9 mouse cellular contexts compared by ENCODE assay signal in the genomic region with DNA sequence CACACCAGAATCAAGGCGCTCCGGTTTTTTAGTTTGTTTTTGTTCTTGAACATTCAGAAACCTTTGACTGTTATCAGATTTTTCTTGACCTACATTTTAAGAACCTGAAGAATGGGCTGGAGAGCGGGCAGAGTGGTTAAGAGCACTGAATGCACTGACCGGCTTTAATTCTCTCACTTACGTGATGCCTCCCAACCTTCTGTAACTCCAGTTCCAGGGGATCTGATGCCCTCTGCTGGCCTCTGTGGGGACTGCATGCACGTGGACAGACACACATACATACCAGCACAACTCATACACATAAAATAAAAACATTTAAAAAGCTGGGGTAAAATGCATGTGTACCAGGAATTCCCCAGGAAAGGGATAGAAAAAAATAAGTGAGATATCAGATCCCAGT. TPM values are rescaled to one million over a fixed set of nuclear protein-coding genes. Genes with fewer than 3 reads are reported as not detected.
DNase-seq lines count a peak whose midpoint lies in the region; ATAC-seq and TF ChIP-seq lines count a peak whose summit lies in the region.
"Had no signal": no experiment of that assay in that cellular context is flagged by ENCODE, and none has a peak within 500 bp of the region (broad histone marks: within the 10 kb centered on the region; RNA-seq: fewer than 3 reads in every experiment).

No protein-coding gene starts in this region.

- H3K27ac ChIP-seq in left cerebral cortex, adult 2 months, result no peak overlapping the region
- H3K27ac ChIP-seq: heart, embryonic 13.5 days had no signal

- no peak for ATAC-seq in G1E (ENCODE audit: extremely low read depth, insufficient number of reproducible peaks, low FRiP score, poor library complexity, severe bottlenecking)

- H3K4me3 ChIP-seq in left cerebral cortex, adult 2 months, result no peak overlapping the region
- H3K4me3 ChIP-seq in G1E (ENCODE audit: low read depth, low read length), result no peak overlapping the region
- H3K4me3 ChIP-seq: heart, embryonic 13.5 days; myocyte had no signal

- TF ChIP-seq CTCF in left cerebral cortex, adult 2 months (IDR thresholded peaks at IDR 0.05), result peak; percentile 49
- peak; percentile 83 for TF ChIP-seq CTCF in G1E (IDR thresholded peaks at IDR 0.05; ENCODE audit: low read depth, low read length)

- no peaks in the 10 kb centered on the region for H3K4me1 ChIP-seq in G1E (ENCODE audit: insufficient read depth, low read depth, low read length)

- no peaks in the 10 kb centered on the region for H3K9me3 ChIP-seq in G1E (replicated peaks)

- DNase-seq in left cerebral cortex, adult 2 months (ENCODE audit: extremely low spot score in 1 of 2, low spot score in 2 of 2), result no peak
- DNase-seq in left cerebral cortex, postnatal 36 days (ENCODE audit: low spot score in 2 of 2), result no peak
- DNase-seq in G1E (ENCODE audit: low spot score), result no peak
- peak; percentile 78 for DNase-seq in adrenal gland, postnatal 14 days
- peak; percentile 69 for DNase-seq in kidney, postnatal 10 days
- peak; percentile 54 for DNase-seq in retina, embryonic 14.5 days (ENCODE audit: low spot score)
- no peak for DNase-seq in MN1 (ENCODE audit: low spot score)

- no peaks in the 10 kb centered on the region for H3K27me3 ChIP-seq in G1E (ENCODE audit: insufficient read depth, low read length)
- H3K27me3 ChIP-seq: heart, embryonic 13.5 days had no signal

- peaks cover 83% of the 10 kb centered on the region for H3K36me3 ChIP-seq in G1E (replicated peaks)

- intact Hi-C loops in left cerebral cortex, adult 2 months (cut with DNase I), result no loop called here
- intact Hi-C loops in left cerebral cortex, postnatal 36 days (cut with DNase I), result no loop called here

RNA-seq across cellular contexts. Expression of a gene that starts 22.4 kb away (rescaled TPM):
- 10 to 100 TPM; 61.0 to 65.0 TPM for total RNA-seq in left cerebral cortex, adult 2 months (2021)
- total RNA-seq in left cerebral cortex, postnatal 36 days (2021), result 10 to 100 TPM; 63.1 to 65.0 TPM
- total RNA-seq in G1E (2014; fragmentation: Nextera tagmentation), result 103 and 125 TPM in 2 replicates
- total RNA-seq in G1E (2017), result 58.7 and 59.2 TPM in 2 replicates
- polyA plus RNA-seq in G1E (2012), result 2.9 and 4.0 TPM in 2 replicates
- total RNA-seq in adrenal gland, postnatal 14 days (2021), result 95.1 and 99.2 TPM in 2 replicates

RNA-seq across cellular contexts. Expression of a gene that starts 22.5 kb away (rescaled TPM):
- 10 to 100 TPM; 21.0 to 21.2 TPM for total RNA-seq in left cerebral cortex, adult 2 months (2021)
- 10 to 100 TPM; 16.7 to 19.4 TPM for total RNA-seq in left cerebral cortex, postnatal 36 days (2021)
- total RNA-seq in G1E (2014; fragmentation: Nextera tagmentation) (35.7 and 40.9 TPM in 2 replicates), G1E (2017) (7.7 and 8.2 TPM in 2 replicates)
- polyA plus RNA-seq in G1E (2012), result 22.4 and 24.7 TPM in 2 replicates
- 31.7 and 37.9 TPM in 2 replicates for total RNA-seq in adrenal gland, postnatal 14 days (2021)

Comparison
In these comparisons a context has a peak if more than half of its experiments do, and no peak if none do; other contexts are left out.
1. DNase-seq: peak in adrenal gland, postnatal 14 days (single experiment), kidney, postnatal 10 days (single experiment) and retina, embryonic 14.5 days (single experiment); none in left cerebral cortex, adult 2 months (0 of 2), left cerebral cortex, postnatal 36 days (0 of 2), G1E (single experiment) and MN1 (single experiment).